Mouse (Mus musculus) kidney, adult 2 months (tissue): ENCODE results near the gene Cd80. TPM values are rescaled to one million over a fixed set of nuclear protein-coding genes. Genes with fewer than 3 reads are reported as not detected.
"Not testable (repeated sequence)": the region's sequence is repeated elsewhere in the genome, so short reads cannot be mapped to it uniquely, and the experiment has no call there.

Source experiments
- DNase-seq: peaks from one replicate; pipeline ENCODE4 v3.0.0; 2021
- H3K27ac ChIP-seq: fragments of 200-500 bp; 2 replicates; pipeline ENCODE4 v1.5.1; 2012; ENCODE audit warnings: low read depth, low read length, control low read depth, inconsistent platforms; ENCODE audit not compliant: insufficient read depth
- H3K27me3 ChIP-seq: fragments of 200-500 bp; replicated peaks from 2 replicates; pipeline ENCODE4 v1.6.1; 2012; ENCODE audit warnings: mild to moderate bottlenecking, moderate library complexity, low read length, inconsistent platforms; ENCODE audit not compliant: control insufficient read depth, insufficient read depth
- H3K36me3 ChIP-seq: fragments of 200-500 bp; 2 replicates; pipeline ENCODE4 v1.6.1; 2012; ENCODE audit warnings: mild to moderate bottlenecking, moderate library complexity, low read length, inconsistent platforms; ENCODE audit not compliant: control insufficient read depth, insufficient read depth
- H3K4me1 ChIP-seq: fragments of 200-500 bp; 2 replicates; pipeline ENCODE4 v1.6.1; 2011; ENCODE audit warnings: low read length; ENCODE audit not compliant: control insufficient read depth, insufficient read depth
- H3K4me3 ChIP-seq: fragments of 200-500 bp; 2 replicates; pipeline ENCODE4 v1.5.1; 2011; ENCODE audit warnings: mild to moderate bottlenecking, low read depth, low read length, control low read depth; ENCODE audit not compliant: insufficient read depth
- CTCF ChIP-seq: fragments of 200-500 bp; conservative IDR thresholded peaks from 2 replicates; pipeline ENCODE4 v1.5.1; 2011; ENCODE audit warnings: low read depth, mild to moderate bottlenecking, control low read depth, low read length, moderate library complexity, mixed read lengths; ENCODE audit not compliant: insufficient read depth, insufficient read length
- POLR2A ChIP-seq: fragments of 200-500 bp; IDR thresholded peaks from one replicate; pipeline ENCODE4 v1.6.1; 2011; ENCODE audit warnings: low read depth, low read length, control low read depth
- WGBS: fragments of 180-500 bp; shearing (Covaris S2); methylation state at CpG from one replicate; pipeline ENCODE4 v1.1.7; 2018; 5-methylcytosine and 5-hydroxymethylcytosine counted together
- polyA plus RNA-seq: library from polyadenylated mRNA; depleted of rRNA; stranded (reverse); fragments of >200 nt; gene quantifications from 2 replicates; pipeline ENCODE4 v1.2.3, GENCODE M21; 2012

Cd80 gene
- polyA plus RNA-seq, 1 experiment = 0.23 TPM

DNA sequence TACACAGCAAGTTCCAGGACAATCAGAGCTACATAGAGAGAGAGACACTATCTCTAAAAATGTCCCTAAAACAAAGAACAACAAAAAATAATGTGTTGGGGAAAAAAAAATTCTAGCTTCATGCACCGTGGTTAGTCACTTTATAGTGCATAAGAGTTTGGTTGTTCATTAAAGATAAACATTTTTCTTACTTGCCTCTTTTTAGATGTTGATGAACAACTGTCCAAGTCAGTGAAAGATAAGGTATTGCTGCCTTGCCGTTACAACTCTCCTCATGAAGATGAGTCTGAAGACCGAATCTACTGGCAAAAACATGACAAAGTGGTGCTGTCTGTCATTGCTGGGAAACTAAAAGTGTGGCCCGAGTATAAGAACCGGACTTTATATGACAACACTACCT lies 18.3 kb downstream of the Cd80 start:
- no peaks in the 10 kb centered on the region for H3K27me3 ChIP-seq
- H3K36me3 ChIP-seq = no peaks in the 10 kb centered on the region
- no peak overlapping the region for H3K27ac ChIP-seq
- WGBS = 90% methylated on average over 5 of the region's 5 CpGs
- no peak overlapping the region for H3K4me3 ChIP-seq
- no peak for TF ChIP-seq POLR2A
- no peak for TF ChIP-seq CTCF
- no peak for DNase-seq
- 0 out of 2 replicates have a peak, but pooled peaks cover 3% of the 10 kb centered on the region for H3K4me1 ChIP-seq

DNA sequence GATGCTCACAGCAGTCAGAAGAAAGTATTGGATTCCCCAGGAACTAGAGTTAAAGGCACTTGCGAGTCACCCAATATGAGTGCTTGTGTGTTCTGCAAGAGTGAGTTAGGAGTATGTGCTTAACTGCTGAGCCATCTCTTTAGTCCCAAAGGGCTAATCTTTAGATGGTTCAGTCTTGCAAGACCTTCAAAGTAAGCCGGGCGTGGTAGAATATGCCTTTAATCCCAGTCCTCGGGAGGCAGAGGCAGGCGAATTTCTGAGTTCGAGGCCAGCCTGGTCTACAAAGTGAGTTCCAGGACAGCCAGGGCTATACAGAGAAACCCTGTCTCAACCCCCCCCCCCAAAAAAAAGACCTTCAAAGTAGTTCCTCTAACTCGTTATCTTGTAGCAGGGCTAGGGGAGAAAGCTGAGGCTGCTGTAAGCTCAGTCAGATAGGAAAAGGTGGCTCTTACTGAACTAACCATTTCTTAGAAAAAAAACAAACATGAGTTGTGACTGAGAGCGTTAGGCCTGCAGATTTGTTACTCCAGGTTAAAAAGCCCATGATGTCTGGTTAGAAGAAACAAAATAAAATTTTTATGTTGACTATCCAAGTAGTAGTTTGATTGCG lies 19.4 kb downstream of the Cd80 start:
- no peak for TF ChIP-seq POLR2A
- TF ChIP-seq CTCF = no peak
- H3K27me3 ChIP-seq = no peaks in the 10 kb centered on the region

DNA sequence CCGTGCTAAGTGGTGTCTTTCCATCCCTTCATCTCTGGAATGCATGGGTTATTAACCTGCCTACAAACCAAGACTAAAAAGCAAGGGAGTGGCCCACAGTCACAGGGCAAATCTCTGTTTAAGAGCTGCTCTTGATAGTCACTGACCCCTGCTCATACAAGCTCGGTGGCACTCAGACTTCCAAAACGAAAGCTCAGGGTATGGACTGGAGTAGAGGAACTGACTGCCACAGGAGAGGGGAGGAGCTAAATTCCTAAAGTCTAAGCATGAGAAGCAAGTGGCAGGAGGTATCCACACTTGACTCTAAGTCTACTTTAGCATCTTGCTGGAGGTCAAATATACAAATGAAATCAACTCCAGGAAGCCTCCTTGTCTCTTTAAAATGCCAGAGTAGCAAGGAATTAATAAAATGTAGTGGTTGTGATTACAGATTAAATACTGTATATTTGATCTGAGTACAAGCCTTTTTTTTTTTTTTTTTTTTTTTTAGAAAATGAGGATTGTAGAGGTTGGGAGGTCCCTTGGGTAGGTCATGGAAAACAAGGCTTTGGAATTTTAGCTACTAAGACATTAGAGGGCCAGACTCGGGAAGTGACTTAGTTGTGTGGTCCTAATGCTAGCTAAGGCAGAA lies 20.4 kb downstream of the Cd80 start:
- no peaks in the 10 kb centered on the region for H3K36me3 ChIP-seq
- H3K27me3 ChIP-seq = no peaks in the 10 kb centered on the region
- H3K4me1 ChIP-seq = 0 out of 2 replicates have a peak, but pooled peaks cover 3% of the 10 kb centered on the region
- H3K27ac ChIP-seq = no peak overlapping the region
- H3K4me3 ChIP-seq = peak overlapping the region; percentile 48; the same call in 1 of the 2 replicates
- WGBS = 40% methylated on average over 4 of the region's 4 CpGs
- no peak for DNase-seq
- TF ChIP-seq CTCF (no peak), POLR2A (no peak)

More for the DNA sequence above, 19.4 kb downstream of the Cd80 start:
- 77% methylated on average over 9 of the region's 9 CpGs for WGBS
- no peak for DNase-seq
- Histone ChIP-seq H3K4me1 (0 out of 2 replicates have a peak, but pooled peaks cover 3% of the 10 kb centered on the region), H3K27ac (no peak overlapping the region), H3K4me3 (no peak overlapping the region), H3K36me3 (no peaks in the 10 kb centered on the region)

DNA sequence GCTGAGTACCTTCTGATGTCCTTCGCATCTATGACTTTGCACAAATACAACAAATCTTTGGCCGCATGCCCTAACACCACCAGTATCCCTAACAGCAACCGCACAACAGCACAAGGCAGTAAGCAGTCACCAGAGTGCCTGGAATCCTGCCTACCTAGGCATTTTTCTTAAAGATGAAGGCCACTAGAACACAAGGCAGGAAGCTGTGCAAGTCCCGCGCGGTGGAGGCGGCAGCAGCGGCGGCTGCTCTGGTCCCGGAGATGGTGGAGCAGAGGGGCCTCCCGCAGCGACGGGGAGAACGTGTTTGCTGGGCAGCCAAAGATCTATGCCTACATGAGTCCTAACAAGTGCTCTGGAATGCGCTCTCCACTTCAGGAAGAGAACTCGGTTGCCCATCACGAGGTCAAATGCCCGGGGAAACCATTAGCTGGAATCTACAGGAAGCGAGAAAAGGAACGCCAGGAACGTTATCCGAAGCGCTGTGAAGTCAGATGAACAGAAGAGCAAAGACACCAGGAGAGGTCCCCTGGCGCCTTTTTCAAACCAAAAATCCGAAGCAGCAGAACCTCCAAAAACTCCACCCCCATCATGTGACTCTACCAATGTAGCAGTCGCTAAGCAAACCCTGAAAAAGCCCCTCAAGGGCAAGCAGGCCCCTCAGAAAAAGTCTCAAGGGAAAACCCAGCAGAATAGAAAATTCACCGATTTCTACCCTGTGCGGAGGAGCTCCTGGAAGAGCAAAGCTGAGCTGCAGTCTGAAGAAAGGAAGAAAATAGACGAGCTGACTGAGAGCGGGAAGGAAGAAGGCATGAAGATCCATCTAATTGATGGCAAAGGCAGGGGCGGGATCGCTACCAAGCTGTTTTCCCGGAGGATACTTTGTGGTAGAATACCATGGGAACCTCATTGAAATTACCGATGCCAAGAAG lies 21.2 kb downstream of the Cd80 start:
- WGBS = 8% methylated on average over 34 of the region's 34 CpGs
- Histone ChIP-seq H3K4me1 (0 out of 2 replicates have a peak, but pooled peaks cover 3% of the 10 kb centered on the region), H3K36me3 (no peaks in the 10 kb centered on the region), H3K27me3 (no peaks in the 10 kb centered on the region), H3K27ac (no peak overlapping the region), H3K4me3 (peak overlapping the region; percentile 48)
- no peak for TF ChIP-seq CTCF
- TF ChIP-seq POLR2A = no peak
- peak; percentile 45 for DNase-seq

- not testable (repeated sequence) for H3K4me1 ChIP-seq, H3K36me3 ChIP-seq, H3K27me3 ChIP-seq, DNase-seq, H3K27ac ChIP-seq
- WGBS = 49% methylated on average over 14 of the region's 14 CpGs
- H3K4me3 ChIP-seq = peak overlapping the region; percentile 48; the same call in 1 of the 2 replicates
Measured at GRCm38 (mm10) chr16:38477241-38477608, 21.9 kb downstream of the Cd80 start.

DNA sequence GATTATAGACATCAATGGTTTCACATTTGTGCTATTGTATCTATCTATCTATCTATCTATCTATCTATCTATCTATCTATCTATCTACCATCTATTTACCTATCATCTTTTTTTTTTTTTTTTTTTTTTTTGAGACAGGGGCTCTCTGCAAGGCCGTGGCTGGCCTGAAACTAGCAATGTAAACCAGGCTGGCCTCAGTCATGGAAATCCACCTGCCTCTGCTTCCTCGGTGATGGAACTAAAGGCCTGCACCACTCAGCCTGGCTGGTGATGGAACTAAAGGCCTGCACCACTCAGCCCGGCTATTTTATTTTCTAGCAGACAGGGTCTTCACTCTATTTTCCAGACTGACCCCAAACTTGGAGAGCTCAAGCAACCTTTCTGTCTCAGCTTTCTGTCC lies 22.9 kb downstream of the Cd80 start:
- 98% methylated on average over 3 of the region's 3 CpGs for WGBS
- no peaks in the 10 kb centered on the region for H3K36me3 ChIP-seq
- no peak overlapping the region for H3K27ac ChIP-seq
- no peak for DNase-seq
- no peak for TF ChIP-seq POLR2A
- TF ChIP-seq CTCF = no peak
- no peaks in the 10 kb centered on the region for H3K27me3 ChIP-seq
- H3K4me3 ChIP-seq = no peak overlapping the region
- H3K4me1 ChIP-seq = 0 out of 2 replicates have a peak, but pooled peaks cover 3% of the 10 kb centered on the region

DNA sequence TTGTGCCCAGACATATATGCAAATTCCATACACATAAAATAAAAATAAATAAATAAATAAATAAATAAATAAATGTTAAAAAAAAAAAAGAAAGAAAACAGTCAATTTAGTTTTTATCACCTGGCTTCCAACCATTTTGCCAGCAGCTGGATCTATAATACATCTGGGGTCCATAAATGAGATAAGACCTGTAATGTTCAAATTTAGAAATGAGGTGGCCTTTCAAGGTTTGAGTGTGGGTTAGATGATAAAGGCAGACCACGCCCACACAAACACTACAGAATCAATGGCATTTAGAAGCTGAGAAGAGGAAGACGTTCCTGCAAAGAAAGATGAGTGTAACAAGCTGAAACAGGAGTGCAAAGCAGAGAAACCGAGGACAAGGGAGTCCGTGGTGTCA lies 26.0 kb downstream of the Cd80 start:
- 87% methylated on average over 4 of the region's 4 CpGs for WGBS
- TF ChIP-seq POLR2A (no peak), CTCF (no peak)

More for the DNA sequence above, 26.0 kb downstream of the Cd80 start:
- H3K4me1 ChIP-seq = 0 out of 2 replicates have a peak, but pooled peaks cover under 1% of the 10 kb centered on the region
- H3K4me3 ChIP-seq = no peak overlapping the region
- H3K36me3 ChIP-seq = no peaks in the 10 kb centered on the region
- no peaks in the 10 kb centered on the region for H3K27me3 ChIP-seq
- no peak overlapping the region for H3K27ac ChIP-seq
- no peak for DNase-seq
